ENCODE assay signal across 31 mouse cellular contexts in genomic region chr4:104782346-104782745, GRCm38 (mm10). TPM values are rescaled to one million over a fixed set of nuclear protein-coding genes. Genes with fewer than 3 reads are reported as not detected.
"Had no signal": no experiment of that assay in that cellular context is flagged by ENCODE, and none has a peak within 500 bp of the region (broad histone marks: within the 10 kb centered on the region; RNA-seq: fewer than 3 reads in every experiment).

No protein-coding gene starts in this region.

- H3K36me3 ChIP-seq: heart, embryonic 12.5 days; hindbrain, embryonic 13.5 days; hindbrain, embryonic 15.5 days; kidney, embryonic 15.5 days; limb, embryonic 13.5 days; limb, embryonic 15.5 days; liver, embryonic 13.5 days had no signal

- H3K9ac ChIP-seq: heart, embryonic 12.5 days; hindbrain, embryonic 13.5 days; hindbrain, embryonic 15.5 days; kidney, embryonic 15.5 days; limb, embryonic 13.5 days; limb, embryonic 15.5 days; liver, embryonic 13.5 days; liver, embryonic 15.5 days had no signal

- H3K27me3 ChIP-seq: heart, embryonic 12.5 days; hindbrain, embryonic 13.5 days; hindbrain, embryonic 15.5 days; kidney, embryonic 15.5 days; limb, embryonic 13.5 days; limb, embryonic 15.5 days; liver, embryonic 13.5 days; liver, embryonic 15.5 days had no signal

- DNase-seq: gastrocnemius, postnatal 14 days; gastrocnemius, postnatal 36 days; heart, adult 18-20 months; heart, postnatal 10 days; kidney, adult 11 months; kidney, adult 2 months; kidney, adult 9 months; kidney, postnatal 14 days; kidney, postnatal 36 days; layer of hippocampus, adult 9-11 months; layer of hippocampus, postnatal 36 days; left cerebral cortex, postnatal 4 days; liver, embryonic 13.5 days had no signal

- H3K4me3 ChIP-seq: heart, embryonic 12.5 days; hindbrain, embryonic 13.5 days; hindbrain, embryonic 15.5 days; kidney, embryonic 15.5 days; limb, embryonic 13.5 days; limb, embryonic 15.5 days; liver, embryonic 13.5 days; liver, embryonic 15.5 days had no signal

- H3K9me3 ChIP-seq: heart, embryonic 12.5 days; hindbrain, embryonic 13.5 days; hindbrain, embryonic 15.5 days; kidney, embryonic 15.5 days; limb, embryonic 13.5 days; limb, embryonic 15.5 days; liver, embryonic 13.5 days; liver, embryonic 15.5 days had no signal

- H3K4me2 ChIP-seq: heart, embryonic 12.5 days; hindbrain, embryonic 13.5 days; hindbrain, embryonic 15.5 days; kidney, embryonic 15.5 days; limb, embryonic 13.5 days; limb, embryonic 15.5 days; liver, embryonic 13.5 days; liver, embryonic 15.5 days had no signal

- H3K27ac ChIP-seq: hindbrain, embryonic 13.5 days; hindbrain, embryonic 15.5 days; hindbrain, postnatal 0 days; kidney, embryonic 15.5 days; kidney, postnatal 0 days; limb, embryonic 13.5 days; limb, embryonic 15.5 days; liver, embryonic 13.5 days; liver, embryonic 15.5 days had no signal

- H3K4me1 ChIP-seq: heart, embryonic 12.5 days; hindbrain, embryonic 13.5 days; hindbrain, embryonic 15.5 days; kidney, embryonic 15.5 days; limb, embryonic 13.5 days; limb, embryonic 15.5 days; liver, embryonic 13.5 days; liver, embryonic 15.5 days had no signal

RNA-seq across cellular contexts. Expression of gene C8b, which starts 16.2 kb away (rescaled TPM):
- total RNA-seq: gastrocnemius, adult 8-10 months; gastrocnemius, postnatal 14 days; gastrocnemius, postnatal 36 days; heart, adult 18-20 months; heart, postnatal 10 days; heart, postnatal 25 days; hematopoietic stem cell, adult 5-6 weeks; layer of hippocampus, adult 18-20 months; layer of hippocampus, postnatal 36 days had no signal
- polyA plus RNA-seq: gonadal fat pad, adult 2 months; heart, embryonic 12.5 days; heart, embryonic 14.5 days; hindbrain, embryonic 11.5 days; hindbrain, embryonic 13.5 days; intestine, embryonic 14.5 days; kidney, adult 2 months; kidney, postnatal 0 days; limb, embryonic 11.5 days; limb, embryonic 13.5 days; limb, embryonic 15.5 days had no signal
